Mouse (Mus musculus): ENCODE data around the gene BC005624. TPM values are rescaled to one million over a fixed set of nuclear protein-coding genes. Genes with fewer than 3 reads are reported as not detected.

Gene BC005624
- polyA plus RNA-seq (2012; ENCODE audit: low replicate concordance): 4.8 and 9.4 TPM in 2 replicates

DNA sequence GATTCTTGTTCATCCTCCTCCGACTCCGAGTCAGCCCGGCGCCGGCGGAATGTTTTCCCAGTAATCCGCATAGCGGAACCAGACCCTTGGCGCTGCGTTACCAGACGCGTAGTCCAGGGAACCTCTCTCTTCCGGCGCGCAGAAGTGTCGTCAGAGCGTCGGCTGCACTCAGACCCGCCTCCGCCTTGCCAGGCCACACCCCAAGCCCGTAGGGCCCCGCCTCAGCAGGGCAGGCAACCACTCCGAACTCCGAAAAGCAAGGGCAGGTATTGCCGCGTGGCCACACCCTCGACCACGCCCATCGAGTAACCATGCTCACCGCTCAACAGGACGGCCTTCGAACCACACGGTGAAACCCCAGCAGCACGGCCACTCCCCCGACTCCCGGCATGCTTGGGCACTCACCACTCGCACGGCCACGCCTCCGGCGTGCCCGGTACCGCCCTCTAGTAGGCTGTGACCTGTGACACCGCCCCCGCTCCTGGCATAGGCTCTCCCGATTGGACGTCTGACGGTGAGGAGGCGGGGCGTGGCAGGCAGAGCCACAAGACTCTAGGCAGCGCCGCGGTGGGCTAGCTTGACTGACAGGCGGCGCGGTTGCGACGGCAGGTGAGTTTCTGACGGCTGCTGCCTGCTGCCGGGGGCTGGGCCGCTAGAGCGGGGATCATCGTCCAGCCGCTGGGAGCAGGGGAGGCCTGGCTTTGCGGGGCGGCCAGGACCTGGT, at the start of gene BC005624, which contains the start of gene Usp20:
Gene BC005624, minus strand, starts transcription at position 412 of the 724 bp plus-strand sequence.
Gene Usp20, plus strand, starts transcription at position 490 of the 724 bp plus-strand sequence.

DNA sequence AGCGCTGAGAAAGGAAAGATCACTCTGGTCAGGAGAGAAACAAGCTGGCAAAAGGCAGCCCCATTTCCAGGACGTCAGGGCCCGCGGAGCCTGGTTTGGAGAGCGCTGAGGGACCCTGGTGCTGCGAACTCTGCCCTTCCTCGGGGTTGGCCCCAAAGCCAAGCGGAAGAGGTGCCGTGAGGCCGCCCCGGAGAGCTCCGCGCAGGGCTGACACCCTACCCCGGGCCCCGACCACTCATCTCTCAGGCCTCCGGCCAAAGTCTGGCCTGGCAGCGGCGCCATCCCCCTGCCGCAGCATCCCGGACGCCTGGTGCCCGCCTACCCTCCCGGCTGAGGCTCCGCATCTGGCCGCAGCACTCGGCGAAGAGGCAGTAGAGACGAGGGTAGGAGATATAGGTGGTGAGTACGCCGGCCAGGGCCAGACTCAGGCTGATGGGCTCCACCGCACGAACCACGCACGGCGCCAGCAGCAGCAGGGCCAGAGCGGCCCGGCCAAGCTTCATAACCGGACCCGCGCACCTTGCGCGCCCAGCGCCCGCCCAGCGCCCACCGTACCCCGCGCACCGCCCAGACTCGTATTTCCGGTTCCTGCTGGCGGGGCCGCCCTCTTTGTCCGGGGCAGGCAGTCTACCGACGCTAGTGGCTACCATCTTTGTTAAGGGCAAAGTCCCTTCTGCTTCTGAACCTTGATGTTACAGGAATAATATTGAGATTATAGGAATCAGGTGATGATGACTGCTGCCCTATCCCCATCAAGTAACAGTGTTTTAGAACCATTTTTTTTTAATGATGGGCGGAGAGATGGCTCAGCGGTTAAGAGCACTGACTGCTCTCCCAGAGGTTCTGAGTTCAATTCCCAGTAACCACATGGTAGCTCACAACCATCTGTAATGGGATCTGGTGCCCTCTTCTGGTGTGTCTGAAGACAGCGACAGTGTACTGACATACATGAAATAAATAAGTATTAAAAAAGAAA, 14.4 kb downstream of the BC005624 start, which contains the start of gene Tor1a:
Gene Tor1a, minus strand, starts transcription at position 582 of the 976 bp plus-strand sequence.

DNA sequence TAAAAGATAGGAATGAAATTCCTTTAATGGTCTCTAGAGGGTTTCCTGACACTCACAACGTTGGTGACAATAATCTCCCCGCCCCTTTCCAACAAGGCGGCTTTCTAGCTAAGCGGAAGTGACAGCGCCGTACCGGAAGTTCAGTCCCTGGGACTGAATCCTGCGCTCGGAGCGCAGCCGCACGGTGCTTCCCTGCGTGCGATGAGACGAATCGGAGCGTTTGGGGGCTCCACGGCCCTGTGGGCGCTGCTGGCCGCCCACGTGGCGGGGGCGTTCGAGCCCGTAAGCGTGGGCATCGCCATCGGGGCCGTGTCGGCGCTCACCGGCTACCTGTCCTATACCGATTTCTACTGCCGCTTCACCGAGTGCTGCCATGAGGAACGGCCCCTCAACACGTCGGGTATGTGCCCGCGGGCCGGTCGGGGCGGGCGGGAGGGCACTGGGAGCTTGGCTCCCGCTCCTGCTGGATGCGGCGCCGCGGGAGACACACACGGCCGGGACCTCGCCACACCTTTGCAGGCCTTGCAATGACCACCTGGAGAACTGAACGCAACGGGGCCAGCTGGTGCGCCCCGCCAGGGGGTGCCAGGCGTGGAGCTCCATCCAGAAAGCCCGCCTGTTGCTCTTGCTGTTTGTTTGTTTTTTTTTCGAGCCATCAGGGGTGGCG, 29.0 kb downstream of the BC005624 start, which contains the start of gene Tor1b:
Gene Tor1b, plus strand, starts transcription at position 136 of the 667 bp plus-strand sequence.

DNA sequence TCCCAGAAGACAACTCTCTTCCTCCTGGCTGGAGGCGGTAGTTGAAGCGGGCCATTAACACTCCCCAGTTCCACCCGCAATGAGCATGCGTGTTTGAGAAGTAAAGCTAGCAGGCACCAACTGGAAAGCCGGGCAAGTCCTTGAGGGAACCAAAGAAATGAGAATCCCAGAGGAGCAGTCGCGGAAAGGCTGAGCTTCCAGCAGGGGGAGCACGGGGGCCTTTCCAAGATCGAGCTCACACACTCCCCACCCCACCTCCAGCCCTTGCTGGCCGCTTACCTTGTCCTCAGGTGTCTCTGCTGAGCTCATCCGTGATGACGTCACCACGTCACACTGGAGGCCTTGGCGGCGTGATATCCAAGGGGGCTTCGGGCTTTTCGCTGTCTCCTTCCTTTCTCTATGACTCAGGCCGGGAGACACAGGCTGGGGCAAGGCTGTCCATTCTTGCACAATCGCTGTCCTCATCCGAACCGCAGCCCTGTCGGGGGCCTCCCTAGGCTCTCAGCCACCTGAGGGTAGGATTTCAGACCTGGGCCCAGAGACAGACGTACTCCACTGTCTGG, 52.4 kb downstream of the BC005624 start, which contains the start of gene Ptges:
Gene Ptges, minus strand, starts transcription at position 381 of the 563 bp plus-strand sequence.

Other genes with a start within 250 kb of the BC005624 start
- 0.61 TPM in 1 of 2 replicates, not detected in the other for gene 1700001O22Rik, start 178.5 kb downstream of the BC005624 start, polyA plus RNA-seq (2012; ENCODE audit: low replicate concordance)
- 26.3 and 33.7 TPM in 2 replicates for gene Ntmt1, start 174.4 kb downstream of the BC005624 start, polyA plus RNA-seq (2012; ENCODE audit: low replicate concordance)
- gene Asb6, start 151.9 kb downstream of the BC005624 start, polyA plus RNA-seq (2012; ENCODE audit: low replicate concordance): 23.0 and 54.9 TPM in 2 replicates
- 0.45 and 0.87 TPM in 2 replicates for gene Prrx2, start 147.2 kb downstream of the BC005624 start, polyA plus RNA-seq (2012; ENCODE audit: low replicate concordance)
- gene Ptges, start 52.3 kb downstream of the BC005624 start, polyA plus RNA-seq (2012; ENCODE audit: low replicate concordance): 0.61 TPM in 1 of 2 replicates, not detected in the other
- gene Tor1b, start 29.2 kb downstream of the BC005624 start, polyA plus RNA-seq (2012; ENCODE audit: low replicate concordance): 25.1 and 38.2 TPM in 2 replicates
- gene Tor1a, start 14.3 kb downstream of the BC005624 start, polyA plus RNA-seq (2012; ENCODE audit: low replicate concordance): 213 and 219 TPM in 2 replicates
- 4.3 and 27.3 TPM in 2 replicates for gene Usp20, start 78 bp upstream of the BC005624 start, polyA plus RNA-seq (2012; ENCODE audit: low replicate concordance)
- 48.7 and 50.8 TPM in 2 replicates for gene Fnbp1, start 159.8 kb upstream of the BC005624 start, polyA plus RNA-seq (2012; ENCODE audit: low replicate concordance)
- 7.0 and 9.2 TPM in 2 replicates for gene Gpr107, start 170.1 kb upstream of the BC005624 start, polyA plus RNA-seq (2012; ENCODE audit: low replicate concordance)

All from leukemia stem cell, adult 10-12 weeks (primary cell).